Mouse (Mus musculus) lung, adult 2 months (tissue): Measurements from ENCODE around the gene Cebpa.

Source experiments
- CTCF ChIP-seq: fragments of 200-500 bp; IDR thresholded peaks from 2 replicates; pipeline ENCODE4 v1.5.1; 2011; ENCODE audit warnings: mild to moderate bottlenecking, low read length, control low read depth; ENCODE audit not compliant: insufficient read depth
- POLR2A ChIP-seq: fragments of 200-500 bp; IDR thresholded peaks from 2 replicates; pipeline ENCODE4 v1.6.1; 2011; ENCODE audit warnings: low read depth, mild to moderate bottlenecking, control low read depth, low read length, borderline replicate concordance; ENCODE audit errors: extremely low read depth

DNA sequence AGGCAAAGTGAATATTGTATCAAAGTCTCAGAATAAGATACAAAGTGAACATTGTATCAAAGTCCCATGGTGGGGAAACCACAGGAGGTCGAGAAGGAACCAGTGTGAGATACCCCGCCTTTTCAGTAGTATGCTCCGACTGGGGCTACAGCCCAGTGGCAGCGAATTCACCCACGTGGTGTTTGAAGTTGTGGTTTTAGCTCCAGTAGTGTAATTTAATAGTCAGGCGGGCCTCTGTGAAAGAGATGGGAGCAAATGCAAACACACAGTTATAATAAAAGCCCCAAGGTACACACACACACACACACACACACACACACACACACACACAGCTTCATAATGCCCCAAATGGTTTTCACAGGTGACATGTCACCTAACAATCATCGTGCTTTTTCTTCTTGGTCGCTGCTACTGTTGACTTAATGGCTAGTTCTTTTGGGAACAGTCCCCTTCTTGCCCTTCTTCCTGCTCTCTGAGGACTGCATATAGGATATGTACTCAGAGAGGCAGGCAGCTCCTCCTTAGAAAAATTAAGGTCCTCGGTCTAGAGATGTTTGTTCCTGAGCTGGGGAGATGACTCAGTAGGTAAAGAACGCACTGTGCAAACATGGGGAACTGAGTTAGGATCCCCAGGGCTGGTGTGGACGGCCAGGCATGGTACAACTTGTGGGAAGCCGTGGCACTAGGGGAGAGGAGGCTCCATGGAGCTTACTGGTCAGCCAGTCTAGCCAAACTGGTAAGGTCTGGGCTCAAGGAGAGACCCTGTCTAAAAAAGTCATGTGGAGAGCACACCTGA is 34.3 kb upstream of the Cebpa start:
- TF ChIP-seq POLR2A (no peak), CTCF (no peak)
